9 mouse cellular contexts compared by ENCODE assay signal in genomic region chr8:89042560-89043370, GRCm38 (mm10). TPM values are rescaled to one million over a fixed set of nuclear protein-coding genes. Genes with fewer than 3 reads are reported as not detected.
A peak's percentile ranks its signal among the peaks of the same experiment; 100 is the strongest.
DNase-seq lines count a peak whose midpoint lies in the region; ATAC-seq and TF ChIP-seq lines count a peak whose summit lies in the region.
"Had no signal": no experiment of that assay in that cellular context is flagged by ENCODE, and none has a peak within 500 bp of the region (broad histone marks: within the 10 kb centered on the region; RNA-seq: fewer than 3 reads in every experiment).

No protein-coding gene starts in this region.

- peaks cover 98% of the 10 kb centered on the region for H3K27me3 ChIP-seq in lung, embryonic 14.5 days (ENCODE audit: insufficient read depth, low read length)
- peaks cover 35% of the 10 kb centered on the region for H3K27me3 ChIP-seq in forebrain, embryonic 12.5 days
- H3K27me3 ChIP-seq in hindbrain, embryonic 13.5 days, result peaks cover 63% of the 10 kb centered on the region
- peaks cover 36% of the 10 kb centered on the region for H3K27me3 ChIP-seq in midbrain, embryonic 12.5 days

- peak; percentile 52 for ATAC-seq in lung, embryonic 14.5 days (ENCODE audit: insufficient read depth)
- ATAC-seq in forebrain, embryonic 12.5 days (ENCODE audit: low FRiP score), result peak; percentile 82
- peak; percentile 84 for ATAC-seq in hindbrain, embryonic 13.5 days (ENCODE audit: low FRiP score)
- ATAC-seq in midbrain, embryonic 12.5 days (ENCODE audit: low FRiP score, low read depth), result peak; percentile 80

- H3K4me3 ChIP-seq in lung, embryonic 14.5 days (ENCODE audit: low read depth, low read length), result peak overlapping the region; percentile 46
- H3K4me3 ChIP-seq in lung, adult 2 months (replicated peaks; ENCODE audit: extremely low read depth, low read depth, low read length), result no peak overlapping the region
- peak overlapping the region; percentile 58 for H3K4me3 ChIP-seq in forebrain, embryonic 12.5 days (replicated peaks)
- H3K4me3 ChIP-seq in hindbrain, embryonic 13.5 days, result peak overlapping the region; percentile 61
- peak overlapping the region; percentile 79 for H3K4me3 ChIP-seq in midbrain, embryonic 12.5 days

- under 1% methylated on average over 75 of the region's 80 CpGs for WGBS in lung, embryonic 14.5 days
- WGBS in lung, adult 2 months, result 1% methylated on average over 76 of the region's 80 CpGs
- WGBS in forebrain, embryonic 12.5 days, result 1% methylated on average over 61 of the region's 80 CpGs
- WGBS in hindbrain, embryonic 13.5 days, result under 1% methylated on average over 73 of the region's 80 CpGs
- WGBS in midbrain, embryonic 12.5 days, result 1% methylated on average over 63 of the region's 80 CpGs

- no peaks in the 10 kb centered on the region for H3K36me3 ChIP-seq in lung, embryonic 14.5 days (ENCODE audit: insufficient read depth)
- no peaks in the 10 kb centered on the region for H3K36me3 ChIP-seq in forebrain, embryonic 12.5 days (replicated peaks)
- H3K36me3 ChIP-seq in hindbrain, embryonic 13.5 days, result no peaks in the 10 kb centered on the region
- no peaks in the 10 kb centered on the region for H3K36me3 ChIP-seq in midbrain, embryonic 12.5 days

- H3K4me1 ChIP-seq in lung, embryonic 14.5 days (ENCODE audit: insufficient read depth), result peaks cover 2% of the 10 kb centered on the region; the same call in 1 of the 2 replicates
- peaks cover 3% of the 10 kb centered on the region; the same call in 1 of the 2 replicates for H3K4me1 ChIP-seq in lung, adult 2 months (ENCODE audit: control insufficient read depth, insufficient read depth, low read length)
- H3K4me1 ChIP-seq in forebrain, embryonic 12.5 days, result peaks cover 63% of the 10 kb centered on the region
- H3K4me1 ChIP-seq in hindbrain, embryonic 13.5 days (replicated peaks), result peaks cover 66% of the 10 kb centered on the region
- peaks cover 51% of the 10 kb centered on the region for H3K4me1 ChIP-seq in midbrain, embryonic 12.5 days

- no peak for TF ChIP-seq POLR2A in lung, adult 2 months (IDR thresholded peaks at IDR 0.05; ENCODE audit: borderline replicate concordance, extremely low read depth, low read depth, low read length)

- H3K4me2 ChIP-seq in lung, embryonic 14.5 days, result peak overlapping the region; percentile 77
- peak overlapping the region; percentile 78 for H3K4me2 ChIP-seq in forebrain, embryonic 12.5 days
- H3K4me2 ChIP-seq in hindbrain, embryonic 13.5 days, result peak overlapping the region; percentile 86
- peak overlapping the region; percentile 83 for H3K4me2 ChIP-seq in midbrain, embryonic 12.5 days (replicated peaks)

- TF ChIP-seq CTCF in lung, embryonic 14.5 days (IDR thresholded peaks at IDR 0.05; ENCODE audit: low read depth), result no peak
- TF ChIP-seq CTCF in lung, adult 2 months (IDR thresholded peaks at IDR 0.05; ENCODE audit: insufficient read depth, low read length), result no peak

- peak; percentile 63 for DNase-seq in lung, embryonic 14.5 days
- DNase-seq in lung, adult 2 months, result no peak
- DNase-seq in layer of hippocampus, postnatal 25 days (ENCODE audit: extremely low spot score in 1 of 2, low spot score in 1 of 2), result peak; percentile 44 to 67
- peak; percentile 41 for DNase-seq in telencephalon, adult 2 months (ENCODE audit: low read depth, low spot score)
- no peak for DNase-seq in adrenal gland, postnatal 14 days

- H3K9me3 ChIP-seq in lung, embryonic 14.5 days (ENCODE audit: low read depth, low read length), result no peaks in the 10 kb centered on the region
- H3K9me3 ChIP-seq in forebrain, embryonic 12.5 days, result no peaks in the 10 kb centered on the region
- H3K9me3 ChIP-seq in hindbrain, embryonic 13.5 days, result no peaks in the 10 kb centered on the region
- no peaks in the 10 kb centered on the region for H3K9me3 ChIP-seq in midbrain, embryonic 12.5 days
- H3K9me3 ChIP-seq: megakaryocyte, embryonic 14.5 days had no signal

- peak overlapping the region; percentile 47; the same call in 1 of the 2 replicates for H3K9ac ChIP-seq in lung, embryonic 14.5 days
- H3K9ac ChIP-seq in forebrain, embryonic 12.5 days, result peak overlapping the region; percentile 97
- H3K9ac ChIP-seq in hindbrain, embryonic 13.5 days, result peak overlapping the region; percentile 86
- peak overlapping the region; percentile 94 for H3K9ac ChIP-seq in midbrain, embryonic 12.5 days (replicated peaks)

- H3K27ac ChIP-seq in lung, embryonic 14.5 days (ENCODE audit: low read depth), result no peak overlapping the region
- H3K27ac ChIP-seq in forebrain, embryonic 12.5 days, result peak overlapping the region; percentile 94
- peak overlapping the region; percentile 94 for H3K27ac ChIP-seq in hindbrain, embryonic 13.5 days
- peak overlapping the region; percentile 94 for H3K27ac ChIP-seq in midbrain, embryonic 12.5 days (replicated peaks)

RNA-seq across cellular contexts. Expression of gene Sall1, which starts 1.2 kb away (rescaled TPM):
- 0.05 and 0.08 TPM in 2 replicates for polyA plus RNA-seq in lung, embryonic 14.5 days (2014; fragmentation: Nextera tagmentation; extraction: Ambion mirVana)
- polyA plus RNA-seq in lung, adult 2 months (2012; rRNA removed), result 0.27 and 0.36 TPM in 2 replicates
- 26.6 and 33.4 TPM in 2 replicates for polyA plus RNA-seq in forebrain, embryonic 12.5 days (2016; fragmentation: Nextera tagmentation; extraction: Ambion mirVana)
- polyA plus RNA-seq in hindbrain, embryonic 13.5 days (2015; fragmentation: Nextera tagmentation; extraction: Ambion mirVana), result 9.3 and 10.5 TPM in 2 replicates
- total RNA-seq in layer of hippocampus, postnatal 25 days (2021), result 10 to 100 TPM; 13.6 to 14.6 TPM
- polyA plus RNA-seq in midbrain, embryonic 12.5 days (2016; fragmentation: Nextera tagmentation; extraction: Ambion mirVana), result 13.4 and 16.2 TPM in 2 replicates
- total RNA-seq in adrenal gland, postnatal 14 days (2021), result 0.26 and 2.9 TPM in 2 replicates

Comparison
In these comparisons a context has a peak if more than half of its experiments do, and no peak if none do; other contexts are left out.
1. DNase-seq: peak in lung, embryonic 14.5 days (single experiment), layer of hippocampus, postnatal 25 days (2 of 2) and telencephalon, adult 2 months (single experiment); none in lung, adult 2 months (single experiment) and adrenal gland, postnatal 14 days (single experiment).
2. H3K9ac ChIP-seq: peak in every context shown above with its lines; median percentile 97 in forebrain, embryonic 12.5 days; 94 in midbrain, embryonic 12.5 days; 86 in hindbrain, embryonic 13.5 days; 47 in lung, embryonic 14.5 days.
3. Peak in every context shown above with its lines, with median percentiles within 50 percentile points of each other: ATAC-seq and H3K4me2 ChIP-seq.